Mouse (Mus musculus) left cerebral cortex, adult 11 months (tissue): ENCODE measurements around the gene Large2.
"Not testable (repeated sequence)": the region's sequence is repeated elsewhere in the genome, so short reads cannot be mapped to it uniquely, and the experiment has no call there.

Experiments used
- DNase-seq: peaks from one replicate; pipeline ENCODE4 v3.0.0; 2022; ENCODE audit warnings: low spot score

The Large2 gene

DNA sequence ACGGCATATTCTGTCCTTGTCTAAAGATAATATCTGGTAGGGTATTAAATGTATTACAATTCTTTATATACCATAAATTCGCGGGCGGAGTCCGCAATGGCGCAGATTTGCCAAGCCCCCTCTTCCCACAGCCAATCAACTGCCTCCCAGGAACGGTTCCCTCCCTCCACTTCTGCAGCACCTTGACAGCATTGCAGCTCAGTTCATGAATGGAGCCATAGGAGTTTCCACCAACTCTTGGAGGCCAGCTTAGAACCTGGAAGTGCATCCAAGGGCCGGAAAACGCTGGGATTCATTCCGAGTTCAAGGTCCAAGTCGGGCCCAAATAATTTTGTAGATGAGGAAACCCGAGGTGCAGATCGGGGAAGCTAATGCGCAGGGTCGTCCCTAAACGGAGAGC is at the start of gene Large2, which contains the start of gene Pex16:
Large2 (minus strand) TSS at position 356 of the 400 bp plus-strand sequence.
Pex16 (plus strand) TSS at position 163 of the 400 bp plus-strand sequence.
- no peak for DNase-seq

DNA sequence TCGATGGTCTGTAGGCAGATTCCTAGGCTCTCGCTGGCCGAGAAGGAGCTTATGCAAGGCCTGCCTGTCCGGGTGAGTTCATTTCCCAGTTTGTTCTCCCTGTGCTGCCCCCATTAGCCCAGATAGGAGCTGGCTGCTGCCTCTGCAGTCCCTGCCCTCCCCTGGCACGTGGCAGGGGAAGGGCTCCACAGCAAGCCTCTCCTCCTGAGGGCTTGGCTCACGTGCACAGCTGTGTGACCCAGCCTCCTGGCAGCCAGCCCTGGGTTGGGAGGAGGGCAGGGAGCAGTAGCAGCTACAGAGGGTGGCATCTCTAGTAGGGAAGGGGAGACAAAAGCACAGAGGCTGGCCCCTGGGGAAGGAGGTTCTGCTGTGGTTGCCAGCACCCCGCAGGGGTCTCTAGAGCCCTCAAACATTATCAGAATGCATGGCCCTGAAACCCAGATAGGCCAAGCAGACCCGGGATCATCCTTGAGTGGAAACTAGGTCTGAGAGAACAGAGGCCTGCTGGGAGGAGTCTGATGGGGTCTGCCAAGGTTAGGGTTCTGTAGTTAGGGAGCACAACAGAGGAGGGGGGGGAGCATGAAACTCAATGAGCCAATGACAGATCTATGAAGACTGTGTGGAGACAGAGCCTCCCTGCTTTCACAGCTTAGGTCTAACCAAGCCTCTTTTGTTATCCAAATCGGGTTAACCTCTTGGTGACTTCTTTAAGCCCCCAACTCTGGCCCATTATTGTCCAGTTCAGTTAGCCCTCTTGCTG is 49.2 kb upstream of the Large2 start:
- DNase-seq, result peak; percentile 88

DNA sequence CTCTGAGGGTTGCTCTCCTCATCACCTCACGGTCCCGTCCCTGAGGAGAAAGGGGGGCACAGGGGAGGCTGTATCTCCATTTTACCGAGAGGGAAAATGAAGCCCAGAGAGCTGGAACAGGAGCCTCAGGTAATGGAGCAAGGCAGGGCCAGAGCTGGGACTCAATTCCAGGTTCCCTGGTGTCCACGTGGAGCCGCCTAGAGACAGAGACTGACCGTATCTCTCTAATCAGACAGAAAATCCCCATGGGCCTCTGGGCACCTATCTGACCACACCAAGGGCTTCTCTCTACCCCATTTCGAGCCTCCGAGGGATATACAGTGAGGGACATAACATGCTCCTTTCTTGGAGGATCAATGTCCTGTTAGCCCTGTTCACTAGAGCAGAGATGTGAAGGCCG is 48.5 kb upstream of the Large2 start:
- DNase-seq, result no peak

- no peak for DNase-seq
These were observed 47.9 kb upstream of the Large2 start for GRCm38 (mm10) chr2:92422388-92423135.

DNA sequence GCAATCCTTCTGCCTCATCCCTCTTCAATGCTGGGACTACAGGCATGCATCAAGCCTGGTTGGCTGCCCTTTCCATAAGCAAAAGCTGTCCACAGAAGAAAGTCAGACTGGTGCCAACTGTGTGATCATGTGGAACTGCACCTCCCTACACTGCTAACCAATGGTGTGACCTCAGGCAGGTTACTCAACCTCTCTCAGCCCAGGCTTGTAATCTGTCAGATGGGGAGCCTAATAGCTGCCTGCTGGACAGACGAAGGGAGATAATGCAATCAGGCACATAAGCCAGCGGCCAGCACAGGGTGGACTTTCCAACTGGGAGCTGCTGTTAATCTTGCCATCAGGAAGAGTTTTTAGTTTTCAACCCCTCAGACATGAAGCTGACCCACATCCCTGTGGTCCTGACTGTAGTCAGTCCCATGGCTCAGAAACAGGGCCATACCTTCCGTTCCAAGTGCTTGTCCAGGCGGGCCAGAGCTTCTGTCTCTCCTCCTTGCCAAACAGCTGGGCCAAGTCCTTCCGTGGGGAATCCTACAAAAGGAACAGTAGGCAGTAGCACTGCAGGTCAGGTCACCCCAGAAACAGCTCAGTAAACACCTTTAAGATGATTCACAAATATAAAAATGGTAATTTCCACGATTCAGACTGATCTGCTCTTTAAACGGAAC is 47.2 kb upstream of the Large2 start:
- no peak for DNase-seq

GRCm38 (mm10) chr2:92411705-92412104 is 37.0 kb upstream of the Large2 start:
- DNase-seq, result no peak

DNA sequence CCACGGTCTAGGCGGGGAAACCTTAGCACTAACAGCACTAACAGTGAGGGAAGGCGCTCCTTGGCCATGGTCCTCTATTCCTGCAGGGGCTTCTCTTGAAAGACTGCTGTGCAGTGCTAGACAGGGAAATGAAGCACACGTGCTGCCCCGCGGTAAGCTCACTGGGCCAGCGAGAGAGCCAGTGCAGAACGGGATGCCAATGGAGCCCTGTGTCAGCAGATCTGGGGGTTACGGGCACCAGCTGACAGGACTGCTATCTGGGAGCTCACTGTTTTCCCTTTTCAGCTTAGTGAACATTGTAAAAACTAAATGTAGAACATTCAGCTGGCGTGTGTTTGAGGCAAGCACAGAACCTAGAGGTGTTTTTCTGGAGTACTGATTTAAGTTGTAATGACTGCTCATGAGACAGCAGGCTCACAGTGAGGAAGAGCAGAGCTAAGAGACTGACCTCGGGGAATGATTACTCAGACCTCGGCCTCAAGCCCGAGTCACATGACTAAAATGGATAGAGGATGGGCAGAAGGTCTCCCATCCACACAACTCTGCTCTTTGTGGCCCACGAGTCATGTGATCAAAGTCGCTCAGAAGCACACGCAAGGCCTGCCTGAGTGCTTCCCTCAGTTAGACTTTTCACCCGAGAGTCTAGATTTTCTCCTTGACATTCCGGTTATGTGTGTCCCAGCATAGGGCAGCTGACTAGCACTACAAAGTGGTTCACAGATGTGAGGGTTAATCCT is 33.8 kb upstream of the Large2 start:
- no peak for DNase-seq

- DNase-seq, result no peak
These were observed 31.0 kb upstream of the Large2 start for GRCm38 (mm10) chr2:92405687-92406086.

- DNase-seq, result no peak
These were observed 30.1 kb upstream of the Large2 start for GRCm38 (mm10) chr2:92404737-92405136.

GRCm38 (mm10) chr2:92403776-92404319 is 29.2 kb upstream of the Large2 start:
- no peak for DNase-seq

- no peak for DNase-seq
These were observed 28.1 kb upstream of the Large2 start for GRCm38 (mm10) chr2:92402591-92403326.

- DNase-seq, result no peak
These were observed 26.5 kb upstream of the Large2 start, which contains the start of gene Mapk8ip1 for GRCm38 (mm10) chr2:92401091-92401561. TSS of gene Mapk8ip1 (minus strand) at chr2:92401263.

- no peak for DNase-seq
These were observed 26.0 kb upstream of the Large2 start for GRCm38 (mm10) chr2:92400682-92401081.

DNA sequence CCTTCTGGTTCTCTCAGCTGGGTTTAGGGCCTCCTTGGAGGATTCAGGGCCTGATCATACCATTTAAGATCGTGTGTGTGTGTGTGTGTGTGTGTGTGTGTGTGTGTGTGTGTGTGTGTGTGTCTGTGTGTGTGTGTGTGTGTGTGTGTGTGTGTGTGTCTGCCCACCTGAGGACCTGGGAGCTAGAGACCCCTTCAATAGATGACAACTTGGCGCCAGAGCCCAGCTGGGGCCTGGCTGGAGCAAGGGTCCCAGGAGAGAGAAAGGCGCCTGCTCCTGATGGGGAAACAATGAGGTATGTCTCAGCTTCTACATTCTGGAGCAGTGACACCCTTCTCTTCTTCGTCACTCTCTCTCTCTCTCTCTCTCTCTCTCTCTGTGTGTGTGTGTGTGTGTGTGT is 25.2 kb upstream of the Large2 start:
- not testable (repeated sequence) for DNase-seq

- no peak for DNase-seq
These were observed 22.8 kb upstream of the Large2 start for GRCm38 (mm10) chr2:92397436-92397835.

- DNase-seq, result no peak
These were observed 20.9 kb upstream of the Large2 start for GRCm38 (mm10) chr2:92395535-92395934.

- DNase-seq, result no peak
These were observed 17.9 kb upstream of the Large2 start for GRCm38 (mm10) chr2:92392318-92393264.

DNA sequence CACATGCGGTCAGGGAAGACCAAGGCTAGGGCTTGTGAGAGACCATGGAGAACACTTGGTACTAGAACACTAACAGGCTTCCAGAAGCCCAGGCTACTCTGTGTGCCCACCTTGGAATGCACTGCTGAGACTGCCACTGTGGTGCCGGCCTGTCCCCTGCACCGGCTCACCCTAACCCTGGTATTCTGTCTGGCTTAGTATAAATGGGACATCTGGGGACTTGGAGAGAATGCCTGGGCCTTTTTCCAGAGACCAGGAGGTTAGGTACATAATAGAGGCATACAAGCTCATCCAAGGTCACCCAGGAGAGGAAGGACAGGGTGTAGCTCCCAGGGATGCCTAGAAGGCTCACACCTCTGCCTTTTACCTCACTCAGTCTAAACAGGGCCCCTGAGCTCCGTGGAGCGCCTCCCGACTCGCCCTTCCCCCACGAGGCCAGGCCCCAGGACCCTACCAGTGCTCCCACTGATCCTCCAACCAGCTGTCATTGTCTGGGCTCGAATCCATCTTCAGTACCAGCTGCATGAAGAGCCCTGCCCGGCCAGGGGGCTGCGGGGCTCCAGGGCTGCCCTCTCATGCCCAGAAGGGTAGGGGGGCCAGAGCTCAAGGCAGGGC is 17.1 kb upstream of the Large2 start:
- no peak for DNase-seq

- DNase-seq, result no peak
These were observed 16.4 kb upstream of the Large2 start for GRCm38 (mm10) chr2:92391116-92391515.
